Mouse (Mus musculus) cerebellum, postnatal 10 days (tissue): ENCODE results near the gene Hist1h2ak.
"Not testable (repeated sequence)": the region's sequence is repeated elsewhere in the genome, so short reads cannot be mapped to it uniquely, and the experiment has no call there.

ENCODE experiments used
- DNase-seq, 2 experiments: peaks; one replicate each; pipeline ENCODE4 v3.0.0; 2021; ENCODE audit warnings: mixed read lengths in 2 of 2

Gene Hist1h2ak

GRCm38 (mm10) chr13:21755707-21756106 is 2.1 kb upstream of the Hist1h2ak start:
- DNase-seq: no peak

- peak; percentile 57 for DNase-seq
Observed at GRCm38 (mm10) chr13:21754294-21755001, 821 bp upstream of the Hist1h2ak start.

GRCm38 (mm10) chr13:21753051-21753523 is 540 bp downstream of the Hist1h2ak start:
- no peak for DNase-seq

GRCm38 (mm10) chr13:21752356-21752755 is 1.3 kb downstream of the Hist1h2ak start:
- no peak for DNase-seq

GRCm38 (mm10) chr13:21751827-21752226 is 1.8 kb downstream of the Hist1h2ak start:
- DNase-seq: no peak

GRCm38 (mm10) chr13:21751417-21751816 is 2.2 kb downstream of the Hist1h2ak start:
- no peak for DNase-seq

- DNase-seq: peak; percentile 98
Observed at GRCm38 (mm10) chr13:21750159-21751017, 3.2 kb downstream of the Hist1h2ak start, which contains the start of gene Hist1h4k. Gene Hist1h4k, minus strand, starts transcription at chr13:21750505.

- DNase-seq: peak in 1 of 2 experiments; percentile 10
Observed at GRCm38 (mm10) chr13:21749387-21750158, 4.1 kb downstream of the Hist1h2ak start.

- no peak for DNase-seq
Observed at GRCm38 (mm10) chr13:21745006-21745405, 8.6 kb downstream of the Hist1h2ak start.

- DNase-seq: peak; percentile 91 to 93
Observed at GRCm38 (mm10) chr13:21734906-21735767, 18.5 kb downstream of the Hist1h2ak start, which contains the start of gene Hist1h4j. Gene Hist1h4j, plus strand, starts transcription at chr13:21735064.

GRCm38 (mm10) chr13:21734010-21734905 is 19.4 kb downstream of the Hist1h2ak start:
- DNase-seq: peak; percentile 91 to 96

- DNase-seq: peak; percentile 28 to 31
Observed at GRCm38 (mm10) chr13:21733466-21733865, 20.2 kb downstream of the Hist1h2ak start.

- no peak for DNase-seq
Observed at GRCm38 (mm10) chr13:21729544-21729943, 24.1 kb downstream of the Hist1h2ak start.

GRCm38 (mm10) chr13:21727948-21728572 is 25.6 kb downstream of the Hist1h2ak start:
- no peak for DNase-seq

- DNase-seq: peak in 1 of 2 experiments; percentile 12
Observed at GRCm38 (mm10) chr13:21722993-21723836, 30.4 kb downstream of the Hist1h2ak start.

- peak; percentile 43 to 46 for DNase-seq
Observed at GRCm38 (mm10) chr13:21722373-21722925, 31.2 kb downstream of the Hist1h2ak start.

GRCm38 (mm10) chr13:21721757-21722372 is 31.8 kb downstream of the Hist1h2ak start, which contains the start of gene Hist1h2bm:
Gene Hist1h2bm, plus strand, starts transcription at chr13:21722044.
- peak; percentile 75 for DNase-seq

GRCm38 (mm10) chr13:21721107-21721756 is 32.4 kb downstream of the Hist1h2ak start:
- DNase-seq: not testable (repeated sequence)
